Mouse (Mus musculus): Measurements from ENCODE around the gene Ano10. TPM values are rescaled to one million over a fixed set of nuclear protein-coding genes. Genes with fewer than 3 reads are reported as not detected.
"Not testable (repeated sequence)": the region's sequence is repeated elsewhere in the genome, so short reads cannot be mapped to it uniquely, and the experiment has no call there.

Gene Ano10
- polyA plus RNA-seq, 1 experiment from 2014 or later, result 38.8 TPM

- H3K4me2 ChIP-seq (replicated peaks), result no peak overlapping the region
- no peak overlapping the region for H3K27ac ChIP-seq (replicated peaks)
- H3K36me3 ChIP-seq, result 0 out of 2 replicates have a peak, but pooled peaks cover 6% of the 10 kb centered on the region
- 67% methylated on average over 4 of the region's 4 CpGs for WGBS
- H3K4me1 ChIP-seq, result no peaks in the 10 kb centered on the region
- no peak for ATAC-seq (ENCODE audit: insufficient number of reproducible peaks, low FRiP score, low TSS enrichment, low read depth)
- no peaks in the 10 kb centered on the region for H3K9me3 ChIP-seq (replicated peaks)
- no peak overlapping the region for H3K9ac ChIP-seq
- H3K27me3 ChIP-seq, result no peaks in the 10 kb centered on the region
- no peak overlapping the region for H3K4me3 ChIP-seq (replicated peaks)
Measured at GRCm38 (mm10) chr9:122178427-122178826, 115.8 kb downstream of the Ano10 start.

DNA sequence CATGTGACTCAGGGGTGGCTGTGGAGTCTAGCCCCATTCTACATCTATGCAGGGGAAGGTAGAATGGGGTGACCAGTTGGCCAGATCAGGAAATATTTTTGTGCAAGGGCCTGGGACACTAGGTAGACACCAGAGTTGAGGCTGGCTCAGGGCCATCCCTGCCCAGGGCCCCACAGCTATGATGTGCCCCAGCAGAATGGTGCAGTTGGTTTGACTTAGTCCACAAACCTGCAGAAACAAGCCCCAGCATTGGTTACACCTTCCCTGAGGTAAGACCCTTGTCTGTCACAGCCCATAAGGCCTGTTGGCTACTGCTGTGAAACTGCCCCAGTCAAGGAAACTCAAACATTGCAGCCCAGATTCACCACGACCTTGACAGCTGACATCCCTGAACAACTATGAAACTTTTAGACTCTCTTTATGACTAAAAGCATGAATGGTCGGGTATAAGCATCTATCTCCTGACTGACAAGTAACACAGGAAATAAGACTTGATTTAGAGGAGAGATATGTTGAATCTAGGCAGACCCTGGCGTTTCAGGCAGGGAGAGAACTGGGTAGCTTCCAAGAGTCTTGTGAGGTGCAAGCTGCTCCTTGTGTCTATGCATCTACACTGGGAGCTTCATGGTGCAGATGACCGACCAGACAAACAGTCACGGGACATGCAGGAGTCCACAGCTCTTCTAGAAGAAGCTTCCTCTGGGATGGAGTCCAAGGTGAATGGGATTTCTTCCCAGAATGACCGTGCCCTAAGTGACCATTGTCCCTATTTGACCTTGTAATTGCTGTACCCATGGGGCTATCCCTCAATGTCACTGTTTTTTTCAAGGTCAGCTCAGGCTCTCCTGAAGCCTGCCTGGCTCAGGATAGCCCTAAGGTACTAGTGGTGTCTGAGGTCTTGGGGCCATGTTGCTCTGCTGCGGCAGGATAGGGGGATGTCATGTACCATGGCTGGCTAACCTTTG is 116.7 kb downstream of the Ano10 start:
- Histone ChIP-seq H3K4me3 (replicated peaks) (no peak overlapping the region), H3K9me3 (replicated peaks) (no peaks in the 10 kb centered on the region), H3K4me1 (no peaks in the 10 kb centered on the region), H3K9ac (no peak overlapping the region), H3K4me2 (replicated peaks) (no peak overlapping the region), H3K27me3 (no peaks in the 10 kb centered on the region), H3K36me3 (0 out of 2 replicates have a peak, but pooled peaks cover 6% of the 10 kb centered on the region), H3K27ac (replicated peaks) (no peak overlapping the region)
- WGBS, result 71% methylated on average over 7 of the region's 7 CpGs
- ATAC-seq (ENCODE audit: insufficient number of reproducible peaks, low FRiP score, low TSS enrichment, low read depth), result no peak; the same call in 1 of the 2 replicates

- Histone ChIP-seq H3K4me2 (replicated peaks) (no peak overlapping the region), H3K4me3 (replicated peaks) (no peak overlapping the region), H3K27me3 (no peaks in the 10 kb centered on the region), H3K36me3 (peaks cover 13% of the 10 kb centered on the region), H3K9ac (no peak overlapping the region), H3K27ac (replicated peaks) (no peak overlapping the region), H3K9me3 (replicated peaks) (no peaks in the 10 kb centered on the region), H3K4me1 (no peaks in the 10 kb centered on the region)
- ATAC-seq (ENCODE audit: insufficient number of reproducible peaks, low FRiP score, low TSS enrichment, low read depth), result no peak
- WGBS, result 83% methylated on average over 6 of the region's 6 CpGs
Measured at GRCm38 (mm10) chr9:122174723-122175122, 119.5 kb downstream of the Ano10 start.

- Histone ChIP-seq H3K36me3 (peaks cover 13% of the 10 kb centered on the region), H3K27ac (replicated peaks) (no peak overlapping the region), H3K27me3 (no peaks in the 10 kb centered on the region), H3K4me1 (no peaks in the 10 kb centered on the region), H3K9me3 (replicated peaks) (no peaks in the 10 kb centered on the region), H3K4me2 (replicated peaks) (no peak overlapping the region), H3K4me3 (replicated peaks) (no peak overlapping the region), H3K9ac (no peak overlapping the region)
- 64% methylated on average over 9 of the region's 9 CpGs for WGBS
- ATAC-seq (ENCODE audit: insufficient number of reproducible peaks, low FRiP score, low TSS enrichment, low read depth), result no peak
Measured at GRCm38 (mm10) chr9:122173405-122174233, 120.6 kb downstream of the Ano10 start.

- WGBS, result 87% methylated on average over 11 of the region's 11 CpGs
- no peak overlapping the region for H3K27ac ChIP-seq (replicated peaks)
- ATAC-seq (ENCODE audit: insufficient number of reproducible peaks, low FRiP score, low TSS enrichment, low read depth), result no peak
- H3K4me2 ChIP-seq (replicated peaks), result no peak overlapping the region
- no peak overlapping the region for H3K4me3 ChIP-seq (replicated peaks)
- no peaks in the 10 kb centered on the region for H3K4me1 ChIP-seq
- no peaks in the 10 kb centered on the region for H3K9me3 ChIP-seq (replicated peaks)
- H3K9ac ChIP-seq, result no peak overlapping the region
- H3K27me3 ChIP-seq, result no peaks in the 10 kb centered on the region
- peaks cover 13% of the 10 kb centered on the region for H3K36me3 ChIP-seq
Measured at GRCm38 (mm10) chr9:122172612-122173186, 121.5 kb downstream of the Ano10 start.

GRCm38 (mm10) chr9:122169901-122170300 is 124.3 kb downstream of the Ano10 start:
- ATAC-seq (ENCODE audit: insufficient number of reproducible peaks, low FRiP score, low TSS enrichment, low read depth), result no peak
- Histone ChIP-seq H3K4me1 (no peaks in the 10 kb centered on the region), H3K27me3 (no peaks in the 10 kb centered on the region), H3K4me2 (replicated peaks) (no peak overlapping the region), H3K27ac (replicated peaks) (no peak overlapping the region), H3K9me3 (replicated peaks) (no peaks in the 10 kb centered on the region), H3K36me3 (peaks cover 32% of the 10 kb centered on the region), H3K9ac (no peak overlapping the region), H3K4me3 (replicated peaks) (no peak overlapping the region)
- WGBS, result 92% methylated on average over 6 of the region's 6 CpGs

GRCm38 (mm10) chr9:122167719-122168118 is 126.5 kb downstream of the Ano10 start:
- WGBS, result 87% methylated on average over 5 of the region's 5 CpGs
- H3K27me3 ChIP-seq; H3K9me3 ChIP-seq (replicated peaks); H3K4me1 ChIP-seq; H3K4me2 ChIP-seq (replicated peaks); H3K27ac ChIP-seq (replicated peaks); ATAC-seq (ENCODE audit: insufficient number of reproducible peaks, low FRiP score, low TSS enrichment, low read depth); H3K4me3 ChIP-seq (replicated peaks); H3K9ac ChIP-seq: not testable (repeated sequence)
- peaks cover 51% of the 10 kb centered on the region for H3K36me3 ChIP-seq

GRCm38 (mm10) chr9:122164535-122164934 is 129.7 kb downstream of the Ano10 start:
- Histone ChIP-seq H3K9ac (no peak overlapping the region), H3K4me2 (replicated peaks) (no peak overlapping the region), H3K36me3 (peaks cover 57% of the 10 kb centered on the region), H3K9me3 (replicated peaks) (no peaks in the 10 kb centered on the region), H3K27ac (replicated peaks) (no peak overlapping the region), H3K4me1 (no peaks in the 10 kb centered on the region), H3K4me3 (replicated peaks) (no peak overlapping the region), H3K27me3 (no peaks in the 10 kb centered on the region)
- WGBS, result 93% methylated on average over 4 of the region's 4 CpGs
- ATAC-seq (ENCODE audit: insufficient number of reproducible peaks, low FRiP score, low TSS enrichment, low read depth), result no peak

DNA sequence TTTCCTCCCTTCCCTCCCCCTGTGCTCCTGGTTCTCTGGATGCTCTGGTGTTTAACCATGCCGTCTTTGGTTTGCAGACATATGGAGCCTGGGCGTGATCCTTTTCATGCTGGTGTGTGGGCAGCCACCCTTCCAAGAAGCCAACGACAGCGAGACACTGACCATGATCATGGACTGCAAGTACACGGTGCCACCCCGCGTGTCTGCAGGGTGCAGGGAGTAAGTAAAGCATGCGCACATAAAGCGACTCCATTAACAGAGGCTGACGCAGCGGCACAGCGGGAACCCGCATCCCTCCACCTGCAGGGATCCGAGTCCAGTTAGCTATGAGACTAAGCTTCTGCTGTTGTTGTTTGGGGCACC is 137.2 kb downstream of the Ano10 start:
- H3K27me3 ChIP-seq, result no peaks in the 10 kb centered on the region
- H3K36me3 ChIP-seq, result peaks cover 38% of the 10 kb centered on the region
- no peak overlapping the region for H3K4me3 ChIP-seq (replicated peaks)
- H3K9me3 ChIP-seq (replicated peaks), result no peaks in the 10 kb centered on the region
- no peak overlapping the region for H3K9ac ChIP-seq
- no peak overlapping the region for H3K27ac ChIP-seq (replicated peaks)
- no peaks in the 10 kb centered on the region for H3K4me1 ChIP-seq
- no peak overlapping the region for H3K4me2 ChIP-seq (replicated peaks)
- 92% methylated on average over 14 of the region's 14 CpGs for WGBS
- ATAC-seq (ENCODE audit: insufficient number of reproducible peaks, low FRiP score, low TSS enrichment, low read depth), result no peak

- Histone ChIP-seq H3K9ac (no peak overlapping the region), H3K27me3 (no peaks in the 10 kb centered on the region), H3K9me3 (replicated peaks) (no peaks in the 10 kb centered on the region), H3K4me2 (replicated peaks) (no peak overlapping the region), H3K27ac (replicated peaks) (no peak overlapping the region), H3K4me1 (no peaks in the 10 kb centered on the region), H3K4me3 (replicated peaks) (no peak overlapping the region), H3K36me3 (peaks cover 38% of the 10 kb centered on the region)
- 90% methylated on average over 5 of the region's 5 CpGs for WGBS
- ATAC-seq (ENCODE audit: insufficient number of reproducible peaks, low FRiP score, low TSS enrichment, low read depth), result no peak
Measured at GRCm38 (mm10) chr9:122156389-122157078, 137.7 kb downstream of the Ano10 start.

DNA sequence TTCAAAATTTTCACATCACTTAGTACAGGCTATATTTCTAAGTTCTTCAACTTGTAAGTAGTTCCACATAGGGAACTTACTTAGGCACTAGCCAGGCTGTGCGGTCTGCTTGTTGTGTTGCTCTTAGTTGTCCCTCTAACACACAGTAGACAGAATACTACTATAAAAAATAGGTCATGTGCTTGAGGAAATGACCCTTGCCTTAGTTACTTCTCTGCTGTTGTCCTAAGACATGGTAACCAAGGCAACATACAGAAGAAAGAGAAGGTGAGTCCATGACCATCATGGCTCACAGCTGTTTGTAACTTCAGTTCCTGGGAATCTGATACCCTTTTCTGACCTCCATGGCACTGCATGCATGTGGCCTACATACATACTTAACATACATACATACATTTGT is 139.0 kb downstream of the Ano10 start:
- no peaks in the 10 kb centered on the region for H3K9me3 ChIP-seq (replicated peaks)
- H3K4me1 ChIP-seq, result no peaks in the 10 kb centered on the region
- 96% methylated on average over 1 of the region's 1 CpGs for WGBS
- H3K4me3 ChIP-seq (replicated peaks), result no peak overlapping the region
- H3K27me3 ChIP-seq, result no peaks in the 10 kb centered on the region
- no peak for ATAC-seq (ENCODE audit: insufficient number of reproducible peaks, low FRiP score, low TSS enrichment, low read depth)
- no peak overlapping the region for H3K4me2 ChIP-seq (replicated peaks)
- H3K9ac ChIP-seq, result no peak overlapping the region
- H3K27ac ChIP-seq (replicated peaks), result no peak overlapping the region
- peaks cover 27% of the 10 kb centered on the region for H3K36me3 ChIP-seq
